Mouse (Mus musculus): ENCODE data around the gene Asic3.
"Not testable (repeated sequence)": the region's sequence is repeated elsewhere in the genome, so short reads cannot be mapped to it uniquely, and the experiment has no call there.

Gene Asic3

GRCm38 (mm10) chr5:24388246-24388915, 24.8 kb upstream of the Asic3 start:
- no peak for DNase-seq (ENCODE audit: low spot score in 2 of 2)

- no peak for DNase-seq (ENCODE audit: low spot score in 2 of 2)
Observed at GRCm38 (mm10) chr5:24389011-24389657, 24.1 kb upstream of the Asic3 start.

GRCm38 (mm10) chr5:24389658-24390020, 23.6 kb upstream of the Asic3 start:
- DNase-seq (ENCODE audit: low spot score in 2 of 2), result no peak

- no peak for DNase-seq (ENCODE audit: low spot score in 2 of 2)
Observed at GRCm38 (mm10) chr5:24391864-24392263, 21.3 kb upstream of the Asic3 start, which contains the start of gene Atg9b. Gene Atg9b, minus strand, starts transcription at chr5:24392143.

- no peak for DNase-seq (ENCODE audit: low spot score in 2 of 2)
Observed at GRCm38 (mm10) chr5:24392724-24393123, 20.5 kb upstream of the Asic3 start.

- DNase-seq (ENCODE audit: low spot score in 2 of 2), result peak; percentile 81 to 92
Observed at GRCm38 (mm10) chr5:24393392-24393997, 19.7 kb upstream of the Asic3 start, which contains the start of gene Abcb8. Gene Abcb8, plus strand, starts transcription at chr5:24393663.

- DNase-seq (ENCODE audit: low spot score in 2 of 2), result peak; percentile 91 to 92
Observed at GRCm38 (mm10) chr5:24394165-24394894, 18.9 kb upstream of the Asic3 start.

- not testable (repeated sequence) for DNase-seq (ENCODE audit: low spot score in 2 of 2)
Observed at GRCm38 (mm10) chr5:24396254-24396653, 16.9 kb upstream of the Asic3 start.

GRCm38 (mm10) chr5:24399686-24400085, 13.5 kb upstream of the Asic3 start:
- DNase-seq (ENCODE audit: low spot score in 2 of 2), result no peak

- DNase-seq (ENCODE audit: low spot score in 2 of 2), result no peak
Observed at GRCm38 (mm10) chr5:24400362-24400761, 12.8 kb upstream of the Asic3 start.

- DNase-seq (ENCODE audit: low spot score in 2 of 2), result no peak
Observed at GRCm38 (mm10) chr5:24400911-24401605, 12.1 kb upstream of the Asic3 start.

GRCm38 (mm10) chr5:24401969-24402368, 11.2 kb upstream of the Asic3 start:
- DNase-seq (ENCODE audit: low spot score in 2 of 2), result no peak

- DNase-seq (ENCODE audit: low spot score in 2 of 2), result no peak
Observed at GRCm38 (mm10) chr5:24404594-24405360, 8.4 kb upstream of the Asic3 start.

GRCm38 (mm10) chr5:24405389-24405876, 7.8 kb upstream of the Asic3 start:
- DNase-seq (ENCODE audit: low spot score in 2 of 2), result no peak

- no peak for DNase-seq (ENCODE audit: low spot score in 2 of 2)
Observed at GRCm38 (mm10) chr5:24408651-24409050, 4.5 kb upstream of the Asic3 start.

- no peak for DNase-seq (ENCODE audit: low spot score in 2 of 2)
Observed at GRCm38 (mm10) chr5:24409466-24409865, 3.7 kb upstream of the Asic3 start.

- no peak for DNase-seq (ENCODE audit: low spot score in 2 of 2)
Observed at GRCm38 (mm10) chr5:24412063-24412462, 1.1 kb upstream of the Asic3 start.

- DNase-seq (ENCODE audit: low spot score in 2 of 2), result no peak
Observed at GRCm38 (mm10) chr5:24413938-24414337, 746 bp downstream of the Asic3 start.

- peak; percentile 29 to 73 for DNase-seq (ENCODE audit: low spot score in 2 of 2)
Observed at GRCm38 (mm10) chr5:24416222-24416736, 3.1 kb downstream of the Asic3 start.

- no peak for DNase-seq (ENCODE audit: low spot score in 2 of 2)
Observed at GRCm38 (mm10) chr5:24417587-24417986, 4.4 kb downstream of the Asic3 start.

Data from spleen, postnatal 10 days (tissue).